Mouse (Mus musculus): ENCODE results near the gene Cacna1g. TPM values are rescaled to one million over a fixed set of nuclear protein-coding genes. Genes with fewer than 3 reads are reported as not detected.
A peak's percentile ranks its signal among the peaks of the same experiment; 100 is the strongest.
"Not testable (repeated sequence)": the region's sequence is repeated elsewhere in the genome, so short reads cannot be mapped to it uniquely, and the experiment has no call there.

Cacna1g gene
- polyA plus RNA-seq, 2 experiments from 2014 or later = not detected

DNA sequence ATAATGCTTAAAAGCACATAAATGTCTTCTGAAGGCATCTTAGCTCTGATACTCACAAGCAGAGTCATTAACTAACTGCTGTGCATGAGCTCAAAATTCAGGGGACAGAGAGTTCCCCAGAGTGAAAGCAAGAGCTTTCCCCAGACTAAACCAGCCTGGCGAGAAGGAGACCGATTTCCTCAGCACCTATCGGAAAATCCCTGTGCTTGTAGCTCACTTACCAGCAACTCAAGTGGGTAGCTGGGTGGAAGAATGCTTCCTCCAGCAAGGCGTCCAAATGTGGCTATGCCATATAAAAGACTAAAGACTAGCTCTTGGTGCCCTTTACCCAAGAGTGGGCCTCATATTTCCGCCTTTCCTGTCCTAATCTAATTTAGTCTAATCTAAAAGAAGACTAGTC lies 71.3 kb downstream of the Cacna1g start:
- ATAC-seq = no peak

DNA sequence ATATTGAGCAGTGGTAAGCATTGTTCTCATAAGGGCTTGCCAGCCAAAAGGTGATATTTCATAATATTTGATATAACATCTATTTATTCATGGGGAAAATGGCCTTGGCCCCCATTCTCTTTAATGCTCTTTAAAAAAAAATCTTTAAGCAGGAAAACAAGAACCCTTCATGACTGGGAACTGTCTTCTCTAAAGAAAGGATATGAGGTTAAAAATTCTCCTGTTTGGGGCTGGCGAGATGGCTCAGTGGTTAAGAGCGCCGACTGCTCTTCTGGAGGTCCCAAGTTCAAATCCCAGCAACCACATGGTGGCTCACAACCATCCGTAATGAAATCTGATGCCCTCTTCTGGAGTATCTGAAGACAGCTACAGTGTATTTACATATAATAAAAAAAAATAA lies 72.0 kb downstream of the Cacna1g start:
- not testable (repeated sequence) for ATAC-seq

DNA sequence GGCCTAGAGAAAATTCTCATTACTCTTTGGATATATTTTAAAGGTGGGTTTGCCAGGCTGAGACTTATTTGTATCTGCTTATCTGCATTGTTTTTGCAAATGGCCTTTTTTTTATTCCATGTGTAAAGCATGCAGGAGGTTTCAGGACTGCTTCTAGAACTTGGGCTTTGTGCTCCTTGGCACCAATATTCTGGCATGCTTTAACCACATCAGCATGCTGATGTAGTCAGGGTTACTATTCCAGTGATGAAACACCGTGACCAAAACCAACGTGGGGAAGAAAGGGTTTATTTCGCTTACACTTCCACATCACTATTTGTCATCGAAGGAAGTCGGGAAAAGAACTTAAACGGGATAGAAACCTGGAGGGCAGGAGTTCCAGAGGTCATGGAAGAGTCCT lies 73.0 kb downstream of the Cacna1g start:
- no peak for ATAC-seq

- ATAC-seq = no peak
These were observed 79.9 kb downstream of the Cacna1g start for GRCm38 (mm10) chr11:94394107-94394506.

- ATAC-seq = not testable (repeated sequence)
These were observed 80.5 kb downstream of the Cacna1g start for GRCm38 (mm10) chr11:94393490-94393889.

DNA sequence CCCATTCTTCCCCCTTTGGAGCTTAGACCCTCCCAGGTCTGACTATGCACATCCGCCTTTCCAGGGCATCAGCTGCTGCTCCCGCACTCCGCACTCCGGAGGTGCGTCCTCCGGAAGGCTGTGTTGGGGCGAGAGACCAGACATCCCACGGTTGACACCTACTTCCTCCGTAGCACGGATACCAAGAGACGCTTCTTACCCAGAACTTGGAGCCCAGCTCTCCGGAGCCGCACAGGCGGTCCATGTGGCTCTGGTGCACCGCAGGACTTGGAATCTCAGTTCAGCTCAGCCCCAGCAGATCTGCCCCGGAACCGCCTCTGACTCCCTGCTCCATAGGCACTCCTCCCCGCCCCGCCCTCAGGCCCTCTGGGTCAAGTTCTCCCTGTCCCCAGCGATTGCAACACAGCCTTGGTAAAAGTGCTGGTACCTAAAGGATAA lies 81.3 kb downstream of the Cacna1g start, which contains the start of gene Abcc3:
Abcc3 (minus strand) TSS at position 326 of the 438 bp plus-strand sequence.
- ATAC-seq = peak; percentile 91

- no peak for ATAC-seq
These were observed 82.3 kb downstream of the Cacna1g start for GRCm38 (mm10) chr11:94391661-94392060.

- ATAC-seq = no peak
These were observed 83.2 kb downstream of the Cacna1g start for GRCm38 (mm10) chr11:94390825-94391224.

DNA sequence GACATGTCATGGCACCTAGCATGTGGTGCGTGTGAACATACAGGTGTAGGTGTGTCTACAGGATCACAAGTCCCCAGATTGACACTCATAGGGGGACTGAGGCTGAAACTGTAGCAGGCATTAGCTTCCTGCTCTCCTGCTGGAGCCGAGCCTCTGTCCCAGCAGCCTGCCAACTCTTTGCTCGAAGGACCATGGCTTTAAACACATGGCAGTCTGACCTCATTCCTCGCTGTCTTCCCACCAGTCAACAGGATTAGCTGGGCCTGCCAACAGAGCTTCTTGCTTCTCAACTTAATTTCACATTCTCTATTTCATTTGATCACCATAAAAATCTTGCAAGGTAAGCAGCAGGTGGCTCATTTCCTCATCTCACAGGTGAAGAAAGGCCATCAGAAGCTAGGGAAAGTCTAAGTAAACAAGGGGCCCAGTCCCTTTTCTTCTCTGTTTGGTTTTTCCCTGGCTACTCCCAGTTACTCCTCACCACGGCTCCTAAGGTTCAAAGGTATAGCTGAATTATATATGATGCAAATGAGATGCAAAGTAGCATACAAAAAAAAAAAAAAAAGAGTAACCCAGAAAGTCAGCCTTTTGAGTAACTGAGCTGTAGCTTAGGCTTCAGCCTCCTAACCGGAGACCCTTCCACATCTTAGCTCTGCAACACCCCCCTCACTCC lies 84.1 kb downstream of the Cacna1g start:
- no peak for ATAC-seq

- ATAC-seq = no peak
These were observed 85.0 kb downstream of the Cacna1g start for GRCm38 (mm10) chr11:94389021-94389420.

GRCm38 (mm10) chr11:94387756-94388155 lies 86.2 kb downstream of the Cacna1g start:
- no peak for ATAC-seq

DNA sequence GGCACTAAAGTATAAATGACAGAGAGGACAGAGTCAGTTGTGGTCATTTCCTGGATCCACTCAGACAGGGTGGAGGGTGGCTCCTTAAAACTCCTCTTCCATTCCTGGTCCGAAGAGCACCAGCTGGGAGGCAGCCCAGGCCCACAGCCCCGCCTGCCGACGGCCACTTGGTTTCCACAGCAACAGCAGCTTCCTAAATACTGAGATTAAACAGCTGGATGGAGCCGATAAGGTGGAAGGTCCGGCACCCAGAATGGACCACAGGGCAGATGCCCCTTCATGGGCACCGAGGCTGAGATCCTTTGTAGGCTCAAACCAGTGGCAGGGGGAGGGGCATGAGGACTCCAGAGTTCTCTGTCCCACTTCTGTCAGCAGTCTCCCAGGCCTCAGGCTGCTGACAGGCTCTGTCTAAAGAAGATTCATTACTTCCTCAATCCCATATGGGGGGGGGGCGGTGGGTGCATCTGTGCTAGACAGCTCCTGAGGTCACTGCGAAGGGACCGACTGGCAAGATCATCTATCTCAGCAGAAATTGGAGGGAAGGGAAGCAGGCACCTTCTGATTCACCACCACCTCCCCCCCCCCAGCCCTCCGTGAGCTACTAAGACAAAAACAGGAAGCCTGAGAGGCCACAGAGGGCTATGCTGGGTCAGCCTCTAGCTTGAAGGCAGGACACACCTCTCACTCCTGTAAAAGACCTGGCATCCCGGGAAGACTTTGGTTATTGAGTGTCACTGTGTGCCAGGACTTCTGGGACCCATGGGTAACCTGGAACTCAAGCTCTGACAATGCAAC lies 87.8 kb downstream of the Cacna1g start:
- peak; percentile 80 for ATAC-seq

DNA sequence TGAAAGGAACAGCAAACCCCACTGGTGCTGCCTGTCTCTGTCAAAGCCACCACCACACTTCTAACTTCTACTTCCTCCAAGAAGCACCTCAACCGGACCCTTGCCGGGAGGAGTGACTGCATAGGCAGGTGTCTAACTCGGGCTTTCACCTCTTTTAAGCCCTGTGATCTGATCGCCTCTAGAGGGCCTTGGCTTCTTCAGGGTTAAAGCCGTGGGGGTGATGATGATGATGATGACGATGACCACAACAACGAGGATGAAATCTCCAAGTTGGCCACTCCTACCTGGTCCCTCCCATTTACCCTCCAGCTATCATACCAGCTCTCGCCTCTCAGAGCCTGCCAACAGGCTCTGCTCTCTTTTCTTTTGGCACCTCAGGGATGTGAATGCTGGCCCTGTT lies 94.3 kb downstream of the Cacna1g start:
- ATAC-seq = no peak

- ATAC-seq = no peak
These were observed 94.9 kb downstream of the Cacna1g start for GRCm38 (mm10) chr11:94379061-94379460.

DNA sequence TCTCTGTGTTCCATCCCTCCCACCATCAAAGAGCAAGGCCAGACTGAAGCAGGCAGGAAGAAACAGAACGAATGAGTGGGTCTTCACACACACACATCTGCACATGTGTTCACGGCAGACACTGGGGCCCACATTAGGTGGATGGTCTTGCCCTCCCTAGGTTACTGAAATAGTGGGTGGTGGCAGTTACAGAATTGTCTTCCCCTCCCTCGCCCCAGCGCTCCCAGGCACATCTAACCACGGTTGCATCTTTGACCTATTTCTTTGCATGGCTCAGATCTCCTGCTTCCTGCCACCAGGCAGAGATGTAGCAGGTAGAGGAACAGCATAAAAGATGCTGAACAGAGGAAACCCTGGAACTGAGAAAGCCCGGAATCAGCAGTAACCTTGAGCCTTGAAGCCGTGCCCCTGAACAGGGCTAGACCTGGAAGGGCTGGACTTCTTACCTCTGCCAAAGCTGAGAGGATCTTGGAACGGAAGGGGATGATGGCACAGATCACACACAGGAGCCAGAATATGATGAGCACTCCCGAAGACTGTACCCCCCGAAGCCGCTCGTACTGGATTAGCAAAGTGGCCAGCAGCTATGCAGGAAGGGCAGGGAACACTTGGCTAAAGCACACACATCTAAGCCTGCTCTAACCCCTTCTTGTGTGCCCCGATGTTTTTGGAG lies 99.6 kb downstream of the Cacna1g start:
- peak; percentile 33 for ATAC-seq

GRCm38 (mm10) chr11:94370809-94371208 lies 103.2 kb downstream of the Cacna1g start:
- peak; percentile 52 for ATAC-seq

GRCm38 (mm10) chr11:94369981-94370380 lies 104.0 kb downstream of the Cacna1g start:
- peak; percentile 51 for ATAC-seq

- no peak for ATAC-seq
These were observed 108.7 kb downstream of the Cacna1g start for GRCm38 (mm10) chr11:94365340-94365739.

DNA sequence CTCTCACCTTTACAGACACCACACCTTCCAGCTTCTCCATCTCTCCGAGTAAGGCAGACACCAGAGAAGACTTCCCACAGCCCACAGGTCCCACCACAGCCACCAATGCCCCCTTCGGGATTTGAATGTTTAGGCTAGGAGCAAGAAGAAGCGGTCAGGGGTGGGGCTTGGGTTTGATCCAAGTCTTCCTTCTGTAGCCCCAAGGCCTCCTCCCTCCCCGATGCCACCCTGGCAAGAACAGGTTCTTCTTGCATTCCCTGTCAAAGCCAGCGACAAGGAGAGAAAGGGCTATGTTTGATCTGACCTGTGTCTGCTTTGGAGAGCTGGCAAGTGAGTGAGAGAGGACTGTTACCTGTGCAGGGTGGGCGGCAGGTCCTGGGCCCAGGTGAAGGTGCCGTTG lies 110.3 kb downstream of the Cacna1g start:
- ATAC-seq = no peak

GRCm38 (mm10) chr11:94362101-94362500 lies 111.9 kb downstream of the Cacna1g start:
- ATAC-seq = no peak

DNA sequence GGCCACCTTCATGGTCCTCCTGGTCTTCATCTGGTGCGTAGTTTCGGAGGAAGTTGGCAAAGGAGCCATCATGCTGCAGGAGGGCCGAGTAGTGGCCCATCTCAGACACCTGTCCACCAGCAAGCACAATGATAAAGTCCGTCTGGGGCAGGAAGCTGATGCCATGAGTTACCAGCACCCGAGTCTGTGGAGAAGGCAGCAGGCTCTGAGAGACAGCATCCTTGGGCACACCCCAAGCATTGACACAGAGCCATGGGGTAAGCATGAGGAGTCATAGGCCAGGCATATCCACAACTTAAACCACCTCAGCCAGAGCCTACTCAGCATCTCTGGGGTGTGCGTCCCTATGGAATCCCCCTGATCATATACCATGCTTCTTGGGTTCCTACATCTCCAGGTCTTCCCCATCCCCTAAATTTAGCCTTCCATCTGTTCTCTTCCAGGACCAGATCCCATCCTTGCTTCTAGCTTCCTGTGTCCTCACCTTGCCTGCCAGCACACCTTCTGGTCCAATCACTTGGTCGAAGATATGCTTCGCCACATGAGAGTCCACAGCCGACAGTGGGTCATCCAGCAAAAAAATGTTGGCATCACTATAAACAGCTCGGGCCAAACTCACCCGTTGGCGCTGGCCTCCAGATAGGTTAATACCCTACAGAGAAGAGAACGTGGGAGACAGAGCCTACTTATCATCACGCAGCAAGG lies 112.7 kb downstream of the Cacna1g start:
- ATAC-seq = no peak

DNA sequence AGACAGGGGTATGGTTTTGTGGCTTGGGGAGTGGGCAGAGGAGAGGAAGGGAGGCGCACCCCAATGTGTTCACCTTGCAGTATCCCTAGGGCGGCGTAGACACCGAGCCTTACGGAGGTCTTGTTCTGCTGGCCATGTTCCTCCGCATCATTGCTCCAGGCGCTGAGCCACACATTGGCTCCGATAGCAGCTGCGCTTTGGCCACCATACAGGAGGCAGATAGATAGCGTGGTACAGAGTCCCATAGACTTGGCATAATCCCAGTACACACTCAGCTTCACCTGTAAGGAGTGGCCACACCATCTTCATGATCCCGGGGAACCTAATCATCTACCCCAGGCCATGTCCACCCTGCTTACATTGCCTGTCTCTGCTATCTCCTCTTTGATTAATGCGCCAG lies 114.8 kb downstream of the Cacna1g start:
- no peak for ATAC-seq

Data from activated CD4-positive, CD25-positive, alpha-beta regulatory T cell, adult 4 months (primary cell).